Mouse (Mus musculus): Measurements from ENCODE around the gene Top1. TPM values are rescaled to one million over a fixed set of nuclear protein-coding genes. Genes with fewer than 3 reads are reported as not detected.

Gene Top1
- 155 to 176 TPM (median 161 TPM) in 4 replicates for total RNA-seq (2023)

DNA sequence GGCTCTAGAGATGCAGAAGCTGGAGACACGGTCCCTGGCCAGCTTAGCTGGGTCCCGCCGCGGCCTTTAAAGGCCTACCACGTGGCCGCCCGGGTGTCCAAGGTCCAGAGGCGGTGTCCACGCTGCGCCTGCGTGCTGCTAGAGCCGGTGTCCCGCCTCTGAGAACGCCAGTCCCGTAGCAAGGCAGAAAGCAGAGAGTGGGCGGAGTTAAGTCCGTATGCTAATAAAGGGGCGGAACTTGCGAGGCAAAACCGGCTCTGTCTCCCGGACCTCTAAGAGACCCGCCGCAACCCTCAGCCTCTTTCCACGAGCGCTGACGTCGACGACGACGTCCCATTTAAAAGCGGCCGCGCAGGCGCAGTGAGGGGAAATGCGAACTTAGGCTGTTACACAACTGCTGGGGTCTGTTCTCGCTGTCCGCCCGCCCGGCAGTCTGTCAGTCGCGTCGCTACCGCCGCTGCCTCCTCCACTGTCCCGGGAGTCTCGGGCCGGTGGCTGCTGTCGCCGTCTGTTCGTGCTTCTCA lies at the start of gene Top1:
Gene Top1, plus strand, starts transcription at position 275 of the 524 bp plus-strand sequence.

DNA sequence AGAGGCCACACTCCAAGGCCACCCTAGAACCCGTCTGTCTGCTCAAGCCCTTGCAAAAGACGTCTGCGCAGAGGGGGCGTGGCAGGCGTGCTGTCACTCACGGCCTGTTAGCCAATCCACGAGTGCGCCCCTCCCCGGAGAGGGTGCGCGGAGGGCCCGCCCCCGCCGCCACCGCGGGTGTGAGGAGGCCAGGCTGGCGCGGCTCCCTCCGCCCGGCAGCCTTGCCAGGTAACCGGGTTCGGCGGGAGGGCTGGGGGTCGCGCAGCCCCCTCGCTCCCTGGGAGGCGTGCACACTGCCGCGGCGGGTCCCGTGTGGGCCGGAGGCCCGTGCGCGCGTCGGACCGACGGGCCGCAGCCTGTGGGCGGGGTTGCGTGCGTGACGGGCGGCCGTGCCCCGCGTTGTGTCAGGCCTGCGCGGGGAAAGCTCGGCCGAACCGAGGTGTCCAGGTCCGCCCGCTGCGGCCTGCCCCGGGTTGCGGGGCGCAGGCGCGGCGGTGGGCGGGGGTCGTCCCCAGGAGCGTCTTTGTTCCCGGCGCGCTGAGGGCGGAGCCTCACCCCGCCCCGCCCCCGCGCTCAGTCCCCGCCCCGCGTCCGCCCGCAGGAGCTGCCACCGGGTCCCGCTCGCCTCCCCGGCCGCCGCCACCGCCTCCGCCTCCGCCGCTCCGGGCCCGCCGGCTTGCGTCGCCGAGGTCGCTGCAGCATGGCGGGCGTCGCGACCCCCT lies 85.6 kb downstream of the Top1 start, which contains the start of gene Plcg1:
Gene Plcg1, plus strand, starts transcription at position 184 of the 722 bp plus-strand sequence.

Other genes starting within 250 kb of the Top1 start
- gene Plcg1, start 85.4 kb downstream of the Top1 start, total RNA-seq (2023): 40.9 to 50.2 TPM (median 47.0 TPM) in 4 replicates
- gene Zhx3, start 227.1 kb downstream of the Top1 start, total RNA-seq (2023): 6.8 to 8.2 TPM (median 7.4 TPM) in 4 replicates
- gene Lpin3, start 234.8 kb downstream of the Top1 start, total RNA-seq (2023): not detected in 4 replicates

Measured in B cell, adult 62 days (primary cell).